Mouse (Mus musculus) intestine, embryonic 15.5 days (tissue): Measurements from ENCODE around the gene Camta1. TPM values are rescaled to one million over a fixed set of nuclear protein-coding genes. Genes with fewer than 3 reads are reported as not detected.

Experiments
- ATAC-seq: fragments of 200-750 bp; cut with Nextera tagmentation; 2 replicates; pipeline ENCODE4 v1.8.0; 2017; ENCODE audit warnings: moderate TSS enrichment, moderate library complexity
- H3K27ac ChIP-seq: fragments of 300-500 bp; sonication (generic); 2 replicates; pipeline ENCODE4 v1.5.1; 2015; ENCODE audit warnings: mild to moderate bottlenecking, inconsistent platforms
- H3K27me3 ChIP-seq: fragments of 300-500 bp; sonication (generic); replicated peaks from 2 replicates; pipeline ENCODE4 v1.6.1; 2015; ENCODE audit warnings: inconsistent platforms
- H3K36me3 ChIP-seq: fragments of 300-500 bp; sonication (generic); 2 replicates; pipeline ENCODE4 v1.6.1; 2015; ENCODE audit warnings: inconsistent platforms
- H3K4me1 ChIP-seq: fragments of 300-500 bp; sonication (generic); replicated peaks from 2 replicates; pipeline ENCODE4 v1.6.1; 2015; ENCODE audit warnings: inconsistent platforms
- H3K4me2 ChIP-seq: fragments of 300-500 bp; sonication (generic); replicated peaks from 2 replicates; pipeline ENCODE4 v1.6.1; 2015; ENCODE audit warnings: mild to moderate bottlenecking, inconsistent platforms
- H3K4me3 ChIP-seq: fragments of 300-500 bp; sonication (generic); replicated peaks from 2 replicates; pipeline ENCODE4 v1.5.1; 2015; ENCODE audit warnings: inconsistent platforms
- H3K9ac ChIP-seq: fragments of 300-500 bp; sonication (generic); 2 replicates; pipeline ENCODE4 v1.6.1; 2015; ENCODE audit warnings: inconsistent platforms
- H3K9me3 ChIP-seq: fragments of 300-500 bp; sonication (generic); 2 replicates; pipeline ENCODE4 v1.6.1; 2016; ENCODE audit warnings: inconsistent platforms
- WGBS: fragments of 180-500 bp; shearing (Covaris S2); methylation state at CpG from one replicate; pipeline ENCODE4 v1.1.7; 2015; 5-methylcytosine and 5-hydroxymethylcytosine counted together
- polyA plus RNA-seq: library from polyadenylated mRNA; unstranded; fragments of >200 nt; fragmentation: Nextera tagmentation; extraction: Ambion mirVana; gene quantifications from 2 replicates; pipeline ENCODE4 v1.2.1, GENCODE M21; 2015

The Camta1 gene
- polyA plus RNA-seq, 1 experiment from 2014 or later: 75.7 TPM

- Histone ChIP-seq H3K4me3 (no peak overlapping the region), H3K9me3 (no peaks in the 10 kb centered on the region)
- 61% methylated on average over 4 of the region's 4 CpGs for WGBS
These were observed 56.0 kb downstream of the Camta1 start for GRCm38 (mm10) chr4:151805685-151806084.

GRCm38 (mm10) chr4:151805046-151805445 is 56.6 kb downstream of the Camta1 start:
- H3K4me3 ChIP-seq: no peak overlapping the region
- H3K36me3 ChIP-seq: no peaks in the 10 kb centered on the region
- no peaks in the 10 kb centered on the region for H3K27me3 ChIP-seq
- no peaks in the 10 kb centered on the region for H3K4me1 ChIP-seq
- no peak overlapping the region for H3K4me2 ChIP-seq
- H3K9me3 ChIP-seq: no peaks in the 10 kb centered on the region
- no peak for ATAC-seq
- 73% methylated on average over 6 of the region's 6 CpGs for WGBS
- H3K9ac ChIP-seq: no peak overlapping the region
- no peak overlapping the region for H3K27ac ChIP-seq

More at GRCm38 (mm10) chr4:151805685-151806084, 56.0 kb downstream of the Camta1 start:
- no peak for ATAC-seq
- no peaks in the 10 kb centered on the region for H3K27me3 ChIP-seq
- H3K27ac ChIP-seq: no peak overlapping the region
- H3K9ac ChIP-seq: no peak overlapping the region
- no peaks in the 10 kb centered on the region for H3K4me1 ChIP-seq
- H3K4me2 ChIP-seq: no peak overlapping the region
- H3K36me3 ChIP-seq: no peaks in the 10 kb centered on the region

- H3K4me1 ChIP-seq: no peaks in the 10 kb centered on the region
- no peak overlapping the region for H3K4me2 ChIP-seq
- H3K27ac ChIP-seq: no peak overlapping the region
- H3K4me3 ChIP-seq: no peak overlapping the region
- 88% methylated on average over 2 of the region's 2 CpGs for WGBS
- H3K9me3 ChIP-seq: no peaks in the 10 kb centered on the region
- H3K27me3 ChIP-seq: no peaks in the 10 kb centered on the region
- no peak overlapping the region for H3K9ac ChIP-seq
- H3K36me3 ChIP-seq: no peaks in the 10 kb centered on the region
- ATAC-seq: no peak
These were observed 57.5 kb downstream of the Camta1 start for GRCm38 (mm10) chr4:151804208-151804607.

- Histone ChIP-seq H3K36me3 (no peaks in the 10 kb centered on the region), H3K9ac (no peak overlapping the region), H3K27me3 (no peaks in the 10 kb centered on the region), H3K27ac (no peak overlapping the region), H3K4me1 (no peaks in the 10 kb centered on the region), H3K4me2 (no peak overlapping the region), H3K4me3 (no peak overlapping the region), H3K9me3 (no peaks in the 10 kb centered on the region)
- WGBS: 89% methylated on average over 2 of the region's 2 CpGs
- ATAC-seq: no peak
These were observed 63.0 kb downstream of the Camta1 start for GRCm38 (mm10) chr4:151798630-151799029.

- no peaks in the 10 kb centered on the region for H3K27me3 ChIP-seq
- no peaks in the 10 kb centered on the region for H3K9me3 ChIP-seq
- H3K9ac ChIP-seq: no peak overlapping the region
- no peak overlapping the region for H3K4me3 ChIP-seq
- no peaks in the 10 kb centered on the region for H3K36me3 ChIP-seq
- 73% methylated on average over 5 of the region's 5 CpGs for WGBS
- H3K4me1 ChIP-seq: no peaks in the 10 kb centered on the region
- ATAC-seq: no peak
- H3K27ac ChIP-seq: no peak overlapping the region
- H3K4me2 ChIP-seq: no peak overlapping the region
These were observed 68.0 kb downstream of the Camta1 start for GRCm38 (mm10) chr4:151793694-151794093.

GRCm38 (mm10) chr4:151786946-151787705 is 74.5 kb downstream of the Camta1 start:
- H3K27me3 ChIP-seq: no peaks in the 10 kb centered on the region
- no peaks in the 10 kb centered on the region for H3K36me3 ChIP-seq
- H3K27ac ChIP-seq: no peak overlapping the region
- H3K4me2 ChIP-seq: no peak overlapping the region
- no peaks in the 10 kb centered on the region for H3K4me1 ChIP-seq
- 88% methylated on average over 16 of the region's 16 CpGs for WGBS
- H3K9me3 ChIP-seq: no peaks in the 10 kb centered on the region
- no peak overlapping the region for H3K4me3 ChIP-seq
- no peak for ATAC-seq
- no peak overlapping the region for H3K9ac ChIP-seq

GRCm38 (mm10) chr4:151780511-151780910 is 81.2 kb downstream of the Camta1 start:
- Histone ChIP-seq H3K4me2 (no peak overlapping the region), H3K9me3 (no peaks in the 10 kb centered on the region), H3K36me3 (no peaks in the 10 kb centered on the region), H3K27ac (no peak overlapping the region), H3K4me1 (no peaks in the 10 kb centered on the region), H3K9ac (no peak overlapping the region), H3K4me3 (no peak overlapping the region), H3K27me3 (no peaks in the 10 kb centered on the region)
- WGBS: 89% methylated on average over 6 of the region's 6 CpGs
- no peak for ATAC-seq

- Histone ChIP-seq H3K4me1 (no peaks in the 10 kb centered on the region), H3K4me2 (no peak overlapping the region), H3K27ac (no peak overlapping the region), H3K36me3 (no peaks in the 10 kb centered on the region), H3K9me3 (no peaks in the 10 kb centered on the region), H3K9ac (no peak overlapping the region), H3K27me3 (no peaks in the 10 kb centered on the region), H3K4me3 (no peak overlapping the region)
- WGBS: 84% methylated on average over 12 of the region's 12 CpGs
- ATAC-seq: no peak
These were observed 81.7 kb downstream of the Camta1 start for GRCm38 (mm10) chr4:151779962-151780459.

- WGBS: 68% methylated on average over 4 of the region's 4 CpGs
- H3K4me1 ChIP-seq: no peaks in the 10 kb centered on the region
- no peak for ATAC-seq
- H3K36me3 ChIP-seq: no peaks in the 10 kb centered on the region
- no peak overlapping the region for H3K4me2 ChIP-seq
- H3K9ac ChIP-seq: no peak overlapping the region
- no peaks in the 10 kb centered on the region for H3K9me3 ChIP-seq
- H3K27me3 ChIP-seq: no peaks in the 10 kb centered on the region
- no peak overlapping the region for H3K4me3 ChIP-seq
- no peak overlapping the region for H3K27ac ChIP-seq
These were observed 83.2 kb downstream of the Camta1 start for GRCm38 (mm10) chr4:151778511-151778910.

GRCm38 (mm10) chr4:151777451-151777850 is 84.2 kb downstream of the Camta1 start:
- Histone ChIP-seq H3K27ac (no peak overlapping the region), H3K27me3 (no peaks in the 10 kb centered on the region), H3K4me3 (no peak overlapping the region), H3K36me3 (no peaks in the 10 kb centered on the region), H3K4me2 (no peak overlapping the region), H3K9ac (no peak overlapping the region), H3K4me1 (no peaks in the 10 kb centered on the region), H3K9me3 (no peaks in the 10 kb centered on the region)
- WGBS: 75% methylated on average over 6 of the region's 6 CpGs
- no peak for ATAC-seq

GRCm38 (mm10) chr4:151775441-151775840 is 86.2 kb downstream of the Camta1 start:
- no peak overlapping the region for H3K27ac ChIP-seq
- H3K4me3 ChIP-seq: no peak overlapping the region
- no peaks in the 10 kb centered on the region for H3K4me1 ChIP-seq
- no peaks in the 10 kb centered on the region for H3K27me3 ChIP-seq
- H3K4me2 ChIP-seq: no peak overlapping the region
- no peak for ATAC-seq
- H3K36me3 ChIP-seq: no peaks in the 10 kb centered on the region
- H3K9me3 ChIP-seq: no peaks in the 10 kb centered on the region
- 87% methylated on average over 7 of the region's 7 CpGs for WGBS
- no peak overlapping the region for H3K9ac ChIP-seq

- 76% methylated on average over 3 of the region's 3 CpGs for WGBS
- no peak overlapping the region for H3K4me2 ChIP-seq
- H3K4me3 ChIP-seq: no peak overlapping the region
- H3K9me3 ChIP-seq: no peaks in the 10 kb centered on the region
- no peaks in the 10 kb centered on the region for H3K27me3 ChIP-seq
- ATAC-seq: no peak
- no peaks in the 10 kb centered on the region for H3K36me3 ChIP-seq
- no peaks in the 10 kb centered on the region for H3K4me1 ChIP-seq
- no peak overlapping the region for H3K27ac ChIP-seq
- no peak overlapping the region for H3K9ac ChIP-seq
These were observed 88.0 kb downstream of the Camta1 start for GRCm38 (mm10) chr4:151773651-151774050.

- Histone ChIP-seq H3K27ac (no peak overlapping the region), H3K9ac (no peak overlapping the region), H3K9me3 (no peaks in the 10 kb centered on the region), H3K27me3 (no peaks in the 10 kb centered on the region), H3K36me3 (no peaks in the 10 kb centered on the region), H3K4me1 (no peaks in the 10 kb centered on the region), H3K4me2 (no peak overlapping the region), H3K4me3 (no peak overlapping the region)
- 83% methylated on average over 5 of the region's 5 CpGs for WGBS
- no peak for ATAC-seq
These were observed 88.7 kb downstream of the Camta1 start for GRCm38 (mm10) chr4:151773007-151773406.
